Mouse (Mus musculus) embryo, embryonic 10 days (tissue): ENCODE measurements around the gene Rtbdn.
"Not testable (repeated sequence)": the region's sequence is repeated elsewhere in the genome, so short reads cannot be mapped to it uniquely, and the experiment has no call there.

Experiments used
- DNase-seq: peaks from one replicate; pipeline ENCODE4 v3.0.0-alpha.2; 2015; ENCODE audit warnings: low spot score

Rtbdn gene

DNA sequence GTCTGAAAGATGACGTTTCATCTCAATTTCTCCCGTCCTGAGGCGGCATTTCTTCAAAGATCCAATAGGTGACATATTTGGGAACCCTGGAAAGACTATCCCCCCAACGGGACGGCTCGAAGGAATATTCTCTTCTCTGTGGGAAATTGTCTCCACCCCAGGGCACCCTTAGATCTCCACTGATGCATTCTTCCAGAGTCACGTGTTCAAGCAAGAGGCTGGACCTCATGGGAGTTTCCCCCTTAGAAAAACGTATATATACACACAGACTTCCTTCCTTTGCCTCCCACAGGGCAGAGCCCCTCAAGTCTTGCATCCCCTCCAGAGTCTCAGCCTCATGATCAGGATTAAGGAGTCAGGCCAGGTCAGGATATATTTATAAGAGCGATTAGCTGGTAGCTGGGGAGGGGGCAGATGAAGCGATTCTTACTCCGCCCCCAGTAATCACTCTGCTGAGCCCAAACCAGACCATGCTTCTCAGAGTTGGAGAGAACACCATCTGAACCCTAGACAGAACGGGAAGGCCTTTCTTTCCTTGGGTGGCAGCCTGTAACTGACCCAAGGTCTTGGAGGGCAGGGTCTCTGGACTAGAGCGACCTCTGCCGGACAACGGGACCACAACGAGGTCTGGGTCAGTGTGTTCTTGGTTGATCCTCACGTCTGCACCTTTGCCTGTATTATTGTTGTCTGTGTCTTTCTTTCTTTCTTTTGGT lies at the start of gene Rtbdn:
Gene Rtbdn, plus strand, starts transcription at position 464 of the 713 bp plus-strand sequence.
- DNase-seq = peak; percentile 69

DNA sequence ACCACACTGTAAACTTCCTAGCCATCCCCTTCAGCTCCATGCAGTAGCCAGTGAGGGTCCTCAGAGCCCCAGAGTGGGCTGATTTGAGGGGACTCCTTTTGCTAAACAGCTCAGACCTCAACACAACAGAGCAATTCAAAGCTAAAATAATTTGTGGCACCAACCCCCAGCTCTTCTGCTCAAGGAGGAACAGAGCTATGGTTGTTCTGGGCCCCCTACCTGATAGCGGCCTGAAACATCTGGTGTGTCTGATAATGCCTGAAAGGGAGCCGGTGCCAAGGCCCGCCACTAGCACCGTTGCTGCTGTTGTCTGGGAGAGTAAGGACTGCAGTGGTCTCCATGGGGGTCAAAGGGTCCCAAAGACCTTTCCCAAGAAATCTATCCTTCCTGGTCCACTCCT lies 45.7 kb upstream of the Rtbdn start:
- DNase-seq = no peak

DNA sequence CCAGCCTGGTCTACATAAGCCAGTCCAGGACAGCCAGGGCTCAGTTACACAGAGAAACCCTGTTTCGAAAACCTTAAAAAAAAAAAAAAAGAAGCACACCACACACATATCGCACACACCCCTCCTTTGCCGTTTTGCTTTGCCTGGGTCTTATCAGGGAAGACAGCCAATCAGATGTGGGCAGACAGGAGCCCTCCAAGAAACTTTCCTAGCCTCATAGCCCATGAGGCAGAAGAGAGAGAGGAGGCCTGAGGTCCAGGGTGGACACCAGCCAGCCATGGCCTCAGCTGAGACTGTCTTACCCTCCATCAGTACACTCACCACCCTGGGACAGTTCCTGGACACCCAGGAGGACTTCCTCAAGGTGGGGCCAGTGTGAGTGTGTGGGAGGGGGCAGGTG lies 45.0 kb upstream of the Rtbdn start, which contains the start of gene Klf1:
Gene Klf1, plus strand, starts transcription at position 177 of the 400 bp plus-strand sequence.
- peak; percentile 24 for DNase-seq

DNA sequence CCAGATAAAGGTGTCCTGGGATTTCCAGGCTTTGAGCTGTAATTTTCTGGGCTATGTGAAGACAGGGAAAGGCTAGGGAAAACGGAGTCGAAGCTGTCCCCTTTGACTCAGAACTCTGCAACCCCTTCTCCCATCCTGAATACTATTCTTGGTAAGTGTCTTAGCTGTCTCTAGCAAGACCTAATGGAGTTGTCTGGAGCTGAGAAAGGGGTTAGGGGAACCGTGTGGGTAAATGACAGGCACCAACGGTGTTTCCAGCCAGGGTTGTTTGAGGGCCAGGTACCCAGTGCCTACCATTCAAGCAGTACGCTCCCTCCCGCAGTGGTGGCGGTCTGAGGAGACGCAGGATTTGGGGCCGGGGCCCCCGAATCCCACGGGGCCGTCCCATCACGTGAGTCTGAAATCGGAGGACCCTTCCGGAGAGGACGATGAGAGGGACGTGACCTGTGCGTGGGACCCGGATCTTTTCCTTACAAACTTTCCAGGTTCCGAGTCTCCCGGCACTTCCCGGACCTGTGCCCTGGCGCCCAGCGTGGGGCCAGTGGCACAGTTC lies 44.3 kb upstream of the Rtbdn start:
- DNase-seq = peak; percentile 18

DNA sequence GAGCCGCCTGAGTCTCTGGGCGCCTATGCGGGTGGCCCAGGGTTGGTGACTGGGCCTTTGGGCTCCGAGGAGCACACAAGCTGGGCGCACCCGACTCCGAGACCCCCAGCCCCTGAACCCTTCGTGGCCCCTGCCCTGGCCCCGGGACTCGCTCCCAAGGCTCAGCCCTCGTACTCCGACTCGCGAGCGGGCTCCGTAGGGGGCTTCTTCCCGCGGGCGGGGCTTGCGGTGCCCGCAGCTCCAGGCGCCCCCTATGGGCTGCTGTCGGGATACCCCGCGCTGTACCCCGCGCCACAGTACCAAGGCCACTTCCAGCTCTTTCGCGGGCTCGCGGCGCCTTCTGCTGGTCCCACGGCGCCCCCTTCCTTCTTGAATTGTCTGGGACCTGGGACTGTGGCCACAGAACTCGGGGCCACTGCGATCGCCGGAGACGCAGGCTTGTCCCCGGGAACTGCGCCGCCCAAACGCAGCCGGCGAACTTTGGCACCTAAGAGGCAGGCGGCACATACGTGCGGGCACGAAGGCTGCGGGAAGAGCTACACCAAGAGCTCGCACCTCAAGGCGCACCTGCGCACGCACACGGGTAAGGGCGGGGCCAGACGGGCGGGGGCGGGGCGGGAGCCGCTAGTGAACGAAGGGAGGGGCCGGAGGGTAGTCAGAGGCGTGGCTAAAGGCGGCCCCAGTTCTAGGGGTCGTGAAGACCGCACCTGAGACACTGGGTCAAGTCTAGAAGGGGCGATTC lies 43.7 kb upstream of the Rtbdn start:
- peak; percentile 80 for DNase-seq

DNA sequence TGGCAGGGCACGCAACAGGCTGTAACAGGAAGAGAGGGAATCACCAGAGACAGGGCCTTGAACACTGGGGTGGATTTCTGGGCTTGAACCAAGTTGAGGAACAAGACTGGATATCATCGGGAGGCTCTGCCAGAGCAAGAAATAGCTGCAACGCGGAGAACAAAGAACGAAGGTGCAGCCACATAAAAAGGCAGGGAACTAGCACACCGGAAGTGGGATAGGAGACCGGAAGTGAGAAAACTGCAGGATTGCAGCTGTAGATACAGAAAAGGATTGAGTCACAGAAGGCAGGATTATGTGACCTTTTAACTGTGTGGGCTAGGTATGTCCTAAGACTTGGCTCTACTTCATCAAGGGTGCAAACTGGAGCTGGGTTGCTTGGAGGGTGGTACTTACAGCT lies 42.4 kb upstream of the Rtbdn start:
- DNase-seq = no peak

DNA sequence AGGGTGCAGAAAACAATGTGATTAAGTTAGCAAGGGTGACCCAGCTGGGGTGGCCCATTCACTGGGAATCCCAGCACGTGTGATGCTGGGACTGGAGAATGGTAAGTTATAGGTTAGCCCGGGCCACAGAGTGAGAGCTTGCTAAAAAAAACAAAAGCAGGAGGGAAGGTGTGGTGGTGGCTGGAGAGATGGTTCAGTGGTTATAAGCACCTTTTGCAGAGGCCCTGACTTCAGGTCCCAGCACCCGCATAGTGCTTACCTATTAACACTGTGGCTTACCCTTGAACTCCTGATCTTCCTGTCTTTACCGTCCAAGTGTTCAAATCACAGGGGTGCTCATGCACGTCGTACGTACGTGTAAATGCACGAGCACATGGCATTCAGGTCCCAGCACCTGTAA lies 39.8 kb upstream of the Rtbdn start:
- DNase-seq = no peak

DNA sequence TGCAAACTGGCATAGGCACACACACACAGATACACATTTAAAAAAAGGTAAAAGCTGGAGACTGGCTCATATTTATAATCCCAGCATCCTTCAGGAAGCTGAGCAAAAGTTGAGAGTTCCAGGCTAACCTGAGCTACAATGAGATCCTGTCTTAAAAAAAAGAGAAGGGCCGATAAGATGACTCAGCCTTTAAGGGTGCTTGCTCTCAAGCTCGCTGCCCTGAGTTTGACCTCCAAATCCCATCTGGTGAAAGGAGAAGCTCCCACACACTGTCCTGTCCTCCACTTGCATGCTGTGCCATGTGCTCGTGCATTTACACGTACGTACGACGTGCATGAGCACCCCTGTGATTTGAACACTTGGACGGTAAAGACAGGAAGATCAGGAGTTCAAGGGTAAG lies 39.3 kb upstream of the Rtbdn start:
- DNase-seq = no peak

DNA sequence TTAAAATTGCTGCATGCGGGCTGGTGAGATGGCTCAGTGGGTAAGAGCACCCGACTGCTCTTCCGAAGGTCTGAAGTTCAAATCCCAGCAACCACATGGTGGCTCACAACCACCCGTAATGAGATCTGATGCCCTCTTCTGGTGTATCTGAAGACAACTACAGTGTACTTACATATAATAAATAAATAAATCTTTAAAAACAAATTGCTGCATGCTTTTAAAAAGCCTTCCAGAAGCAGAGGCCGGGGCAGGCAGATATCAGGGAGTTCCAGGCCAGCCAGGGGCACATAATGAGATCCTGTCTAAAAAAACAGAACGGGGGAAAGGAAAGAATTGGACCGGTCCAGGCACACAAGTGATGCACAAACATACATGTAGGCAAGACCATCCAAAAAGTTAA lies 38.8 kb upstream of the Rtbdn start:
- DNase-seq = not testable (repeated sequence)

DNA sequence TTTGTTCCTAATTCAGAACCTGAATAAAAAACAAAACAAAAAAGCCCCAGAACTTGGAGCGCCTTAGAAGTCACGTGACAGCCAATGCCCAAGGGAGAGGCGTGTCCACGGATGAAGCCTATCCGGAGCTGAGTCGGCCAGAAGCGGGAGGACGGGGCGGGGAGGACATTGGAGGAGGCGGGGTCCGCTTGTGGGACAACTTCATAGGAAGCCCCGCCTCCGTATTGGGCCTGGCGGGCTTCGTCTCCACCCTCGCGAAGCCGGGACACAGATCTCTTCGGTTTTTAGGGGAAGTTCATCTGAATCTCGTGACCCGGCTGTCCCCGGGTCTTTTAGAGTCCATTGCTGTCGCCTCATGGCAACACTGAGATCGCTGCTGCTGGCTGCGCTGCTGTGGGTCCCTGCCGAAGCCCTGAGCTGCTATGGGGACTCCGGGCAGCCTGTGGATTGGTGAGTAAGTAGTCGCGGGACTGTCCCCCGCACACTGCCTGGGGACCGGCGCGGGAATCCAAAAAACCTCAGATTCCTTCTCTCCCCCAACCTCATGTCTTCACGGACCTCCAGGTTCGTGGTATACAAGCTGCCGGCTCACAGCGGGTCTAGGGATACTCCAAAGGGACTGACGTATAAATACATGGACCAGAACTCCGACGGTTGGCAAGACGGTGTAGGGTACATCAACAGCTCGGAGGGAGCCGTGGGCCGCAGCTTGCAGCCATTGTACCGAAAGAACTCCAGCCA lies 38.2 kb upstream of the Rtbdn start, which contains the start of gene Dnase2a:
Gene Dnase2a, plus strand, starts transcription at position 140 of the 741 bp plus-strand sequence.
- peak; percentile 98 for DNase-seq

DNA sequence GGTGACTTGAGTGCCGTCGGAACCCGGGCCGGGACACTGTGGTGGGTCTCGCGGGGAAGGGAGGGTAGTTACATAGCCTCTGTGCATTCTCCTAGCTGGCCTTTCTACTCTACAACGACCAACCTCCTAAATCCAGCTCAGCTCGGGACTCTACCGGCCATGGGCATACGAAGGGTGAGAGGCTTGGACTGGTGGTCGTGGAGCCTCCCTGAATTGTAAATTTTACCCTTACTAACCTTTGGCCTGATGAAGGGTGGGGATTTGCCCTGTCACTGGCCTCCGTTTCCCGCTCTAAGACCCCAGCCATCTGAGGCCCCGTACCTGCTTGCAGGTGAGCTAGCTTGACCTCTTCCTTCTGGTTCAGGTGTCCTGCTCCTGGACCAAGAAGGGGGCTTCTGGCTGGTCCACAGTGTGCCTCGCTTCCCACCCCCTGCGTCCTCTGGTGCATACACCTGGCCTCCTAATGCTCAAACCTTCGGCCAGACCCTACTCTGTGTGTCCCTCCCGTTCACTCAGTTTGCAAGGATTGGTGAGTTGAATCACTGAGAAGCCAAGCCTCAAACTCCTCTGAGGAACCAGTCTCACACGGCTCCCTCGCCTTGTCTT lies 37.5 kb upstream of the Rtbdn start:
- no peak for DNase-seq

DNA sequence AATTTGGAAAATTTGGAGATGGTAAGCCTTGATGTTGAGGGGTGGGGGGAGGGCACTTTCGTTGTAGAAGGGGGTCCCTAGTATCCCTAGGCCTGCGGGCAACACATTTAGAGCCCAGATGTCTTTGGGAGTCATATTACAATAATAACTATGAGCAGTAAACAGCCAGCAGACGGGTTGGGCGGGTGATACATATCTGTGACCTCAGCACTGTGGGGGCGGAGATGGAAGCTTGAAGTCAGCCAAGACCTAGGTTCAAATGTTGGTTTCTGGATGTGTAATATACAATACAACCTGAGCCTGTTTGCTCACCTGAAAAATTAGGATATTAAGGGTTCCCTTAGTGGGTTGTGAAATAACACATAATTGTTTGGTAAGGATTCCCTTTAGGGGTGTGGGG lies 36.8 kb upstream of the Rtbdn start:
- no peak for DNase-seq

DNA sequence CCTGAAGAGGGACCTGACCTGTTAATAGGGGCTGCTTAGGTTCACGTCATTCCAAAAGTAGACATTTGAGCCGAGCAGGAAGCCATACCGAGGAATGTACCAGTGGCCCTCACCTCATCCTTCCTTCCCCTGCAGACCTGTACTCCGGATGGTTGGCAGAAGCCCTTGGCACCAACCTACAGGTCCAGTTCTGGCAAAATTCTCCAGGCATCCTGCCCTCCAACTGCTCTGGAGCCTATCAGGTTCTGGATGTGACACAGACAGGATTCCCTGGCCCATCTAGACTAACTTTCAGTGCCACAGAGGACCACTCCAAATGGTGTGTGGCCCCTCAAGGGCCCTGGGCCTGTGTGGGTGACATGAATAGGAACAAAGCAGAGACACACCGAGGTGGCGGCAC lies 36.2 kb upstream of the Rtbdn start:
- no peak for DNase-seq

DNA sequence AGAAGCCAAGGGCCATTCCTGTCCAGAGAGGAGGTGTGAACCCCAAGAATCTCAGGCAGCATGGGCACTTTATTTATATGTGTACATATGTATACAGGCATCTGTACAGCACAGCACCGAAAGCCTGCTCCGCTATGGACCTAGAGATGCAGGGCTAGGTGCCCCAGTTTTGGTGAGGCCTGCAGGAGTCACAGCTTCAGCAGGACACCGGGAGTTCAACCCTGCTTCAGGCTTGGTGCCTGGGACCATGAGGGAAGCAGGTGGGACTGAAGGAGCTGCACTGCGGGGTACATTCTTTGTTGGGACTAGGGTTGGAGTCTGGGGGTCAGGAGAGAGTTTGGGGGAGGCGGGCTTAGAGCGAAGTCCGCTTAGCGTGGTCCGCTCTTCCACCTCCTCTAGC lies 34.9 kb upstream of the Rtbdn start:
- DNase-seq = no peak

DNA sequence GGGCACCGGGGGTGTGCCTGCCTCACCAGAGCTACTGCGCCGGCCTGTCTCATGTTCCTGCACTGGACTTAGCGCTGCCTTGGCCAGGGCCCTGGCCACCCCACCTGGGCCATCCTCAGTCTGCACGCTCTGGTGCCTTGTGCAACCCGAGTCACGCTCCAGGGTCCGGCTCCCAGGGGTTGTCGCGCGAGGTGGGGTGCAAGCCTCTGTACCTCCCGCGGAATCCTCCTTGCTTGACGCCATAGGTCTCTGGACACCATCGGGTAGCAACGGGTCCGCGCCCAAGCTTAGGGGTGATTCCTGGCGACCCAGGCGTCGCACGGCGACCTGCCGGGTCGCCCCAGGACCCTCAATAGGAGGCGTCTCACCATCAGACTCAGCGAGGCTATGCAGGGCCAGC lies 34.4 kb upstream of the Rtbdn start:
- no peak for DNase-seq

DNA sequence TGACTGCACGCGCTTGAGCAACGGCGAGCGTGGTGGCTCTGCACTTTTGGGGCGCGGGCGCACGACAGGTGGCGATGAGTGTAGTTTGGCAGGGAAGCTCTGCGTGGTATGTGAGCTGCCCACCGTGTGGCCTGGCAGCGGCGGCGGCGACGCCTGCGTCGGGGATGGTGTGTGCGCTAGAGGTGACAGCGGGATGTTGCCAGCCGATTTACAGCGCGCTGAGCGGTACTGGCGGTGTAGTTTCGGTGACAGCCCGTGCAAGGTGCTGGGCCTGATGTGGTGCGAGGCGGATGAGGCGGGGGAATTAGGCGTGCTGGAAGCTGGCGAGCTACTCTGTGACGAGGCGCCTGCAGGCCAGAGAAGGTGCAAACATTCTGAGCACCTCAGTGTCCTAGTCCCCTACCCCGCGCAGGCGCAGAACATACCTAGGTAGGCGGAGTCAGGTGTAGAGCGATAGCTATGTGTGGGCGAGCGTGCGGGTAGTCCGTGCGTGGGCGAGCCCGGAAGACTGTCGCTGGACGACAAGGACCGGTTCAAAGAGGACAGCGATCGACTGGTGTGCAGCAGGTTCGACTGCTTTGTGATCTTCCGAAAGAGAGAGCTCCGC lies 33.8 kb upstream of the Rtbdn start:
- DNase-seq = peak; percentile 77

DNA sequence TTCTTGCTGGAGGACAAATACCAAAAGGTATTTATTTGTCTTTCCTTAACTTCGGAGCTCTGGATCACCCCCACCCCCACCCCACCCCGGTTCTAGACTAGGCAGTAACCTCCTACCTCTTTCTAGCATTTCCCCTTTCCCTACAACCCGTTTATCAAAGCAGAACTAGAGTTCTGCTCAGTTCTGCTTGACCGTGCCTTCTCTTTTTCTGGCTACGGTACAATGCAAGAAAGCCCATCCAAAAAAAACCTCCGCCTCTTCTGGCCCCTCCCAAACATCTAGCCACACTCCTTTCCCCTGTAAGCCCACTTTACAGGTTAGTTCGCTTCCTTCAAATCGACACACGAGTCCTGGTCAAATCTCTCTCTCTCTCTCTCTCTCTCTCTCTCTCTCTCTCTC lies 33.3 kb upstream of the Rtbdn start:
- no peak for DNase-seq

DNA sequence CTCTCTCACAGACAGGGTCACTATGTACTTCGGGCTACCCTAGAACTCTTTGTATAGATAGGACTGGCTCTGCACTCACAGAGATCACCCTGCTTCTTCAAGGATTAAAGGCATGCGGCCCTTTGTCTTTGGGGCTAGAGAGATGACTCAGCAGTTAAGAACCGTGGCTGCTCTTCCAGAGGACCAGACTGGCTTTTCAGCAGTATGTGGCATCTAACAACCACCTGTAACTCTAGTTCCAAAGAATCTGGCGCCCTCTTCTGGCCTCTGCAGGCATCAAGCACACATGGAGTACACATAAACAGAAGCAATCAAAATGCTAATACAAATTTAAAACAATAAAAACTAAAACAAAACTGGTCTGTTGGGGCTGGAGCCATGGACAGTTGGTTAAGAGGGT lies 32.8 kb upstream of the Rtbdn start:
- DNase-seq = peak; percentile 54

DNA sequence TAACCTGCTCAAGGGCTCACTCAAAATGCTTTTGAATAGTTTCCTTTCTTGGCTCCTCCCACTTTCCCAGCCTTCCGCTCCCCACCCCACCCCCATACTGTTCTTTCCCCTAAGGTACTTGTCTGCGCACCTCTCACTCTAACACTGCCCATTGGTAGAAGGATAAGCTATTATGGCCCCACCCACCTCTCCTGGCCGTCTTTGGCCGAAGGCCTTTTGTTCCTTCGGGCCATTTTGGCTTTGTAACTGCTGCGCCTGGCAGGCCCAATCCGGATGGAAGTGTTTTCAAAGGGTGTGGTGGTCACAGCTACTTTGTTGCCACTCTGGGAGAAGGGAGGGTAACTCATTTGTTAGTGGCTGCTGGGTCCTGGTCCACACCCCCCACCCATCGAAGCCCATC lies 31.5 kb upstream of the Rtbdn start:
- no peak for DNase-seq

DNA sequence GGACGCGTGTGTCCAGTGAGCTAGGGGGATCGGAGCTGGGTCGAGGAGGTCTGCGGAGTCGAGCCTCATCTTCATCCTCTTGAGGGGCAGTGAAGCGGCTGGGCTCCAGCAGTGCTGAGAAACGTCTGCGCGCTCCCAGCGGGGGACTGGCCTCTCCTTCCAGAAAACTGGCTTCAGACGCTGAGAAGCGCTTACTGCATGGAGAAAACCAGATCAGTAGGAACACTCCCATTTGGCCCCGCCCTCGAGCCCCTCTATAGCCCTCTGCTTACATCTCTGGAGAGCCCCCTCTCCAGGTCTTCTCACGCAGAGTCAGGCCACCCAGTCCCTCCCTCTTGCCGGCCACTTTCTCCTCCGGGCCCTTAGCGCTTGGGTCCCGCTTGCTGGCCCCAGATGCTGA lies 29.0 kb upstream of the Rtbdn start:
- no peak for DNase-seq

DNA sequence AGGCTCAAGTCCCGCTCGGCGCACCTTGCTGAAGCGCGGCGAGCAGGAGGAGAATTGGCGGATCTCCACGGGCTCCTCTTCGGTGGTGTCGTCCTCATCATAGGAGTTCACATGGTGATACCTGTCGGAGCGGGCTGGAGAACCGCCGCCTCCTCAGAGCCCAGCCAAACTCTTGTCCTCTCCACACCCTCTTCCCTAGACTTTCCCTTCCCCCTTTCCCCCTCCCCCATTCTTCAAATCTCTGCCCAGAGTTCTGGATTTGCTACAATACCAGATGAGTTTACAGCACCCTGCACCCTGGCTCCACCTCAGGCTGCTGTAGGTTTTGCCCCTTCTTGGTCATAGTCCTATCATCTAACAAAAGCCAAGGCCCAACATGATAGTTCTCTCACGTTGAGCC lies 28.1 kb upstream of the Rtbdn start:
- DNase-seq = no peak

DNA sequence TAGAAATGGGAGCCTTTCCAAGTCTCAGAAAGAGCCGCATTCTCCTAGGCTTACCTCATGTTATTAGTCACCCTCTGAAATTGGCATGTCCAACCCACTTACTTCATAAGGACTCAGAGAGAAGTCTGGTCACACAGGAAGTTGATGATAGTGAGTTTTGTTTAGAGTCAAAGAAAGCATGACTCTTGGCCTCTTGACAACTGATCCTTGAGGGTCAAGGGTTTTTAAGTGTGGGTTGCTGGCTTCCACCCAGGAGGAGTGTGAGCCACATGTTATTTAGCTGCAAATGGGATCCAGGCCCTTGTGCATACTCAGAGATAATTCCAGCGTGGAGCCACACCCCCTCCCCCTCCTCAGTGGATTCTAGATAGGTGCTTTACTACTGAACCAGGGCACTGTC lies 25.2 kb upstream of the Rtbdn start:
- no peak for DNase-seq
